Mouse (Mus musculus): ENCODE measurements around the gene Safb2.

Gene Safb2

DNA sequence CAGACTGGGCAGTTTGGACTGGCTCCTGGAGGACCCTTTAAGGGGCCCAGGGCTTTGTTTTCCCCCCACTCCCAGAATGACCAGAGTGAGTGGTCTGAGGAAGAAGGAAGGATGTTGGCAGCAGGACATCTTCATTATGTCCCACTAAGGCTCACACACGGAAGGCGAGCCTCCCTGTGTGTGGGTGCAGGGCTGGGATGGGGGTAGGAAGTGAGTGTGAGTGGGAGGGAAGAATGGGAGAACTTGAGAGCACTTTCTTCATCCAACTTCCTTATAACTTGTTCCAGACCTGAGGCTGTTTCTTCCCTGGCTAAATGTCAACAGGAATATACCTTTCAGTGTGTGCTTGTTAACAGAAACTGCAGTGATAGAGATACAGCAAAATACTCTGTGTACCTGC is 26.9 kb upstream of the Safb2 start:
- ATAC-seq (ENCODE audit: insufficient number of reproducible peaks, low FRiP score, low TSS enrichment), result no peak

DNA sequence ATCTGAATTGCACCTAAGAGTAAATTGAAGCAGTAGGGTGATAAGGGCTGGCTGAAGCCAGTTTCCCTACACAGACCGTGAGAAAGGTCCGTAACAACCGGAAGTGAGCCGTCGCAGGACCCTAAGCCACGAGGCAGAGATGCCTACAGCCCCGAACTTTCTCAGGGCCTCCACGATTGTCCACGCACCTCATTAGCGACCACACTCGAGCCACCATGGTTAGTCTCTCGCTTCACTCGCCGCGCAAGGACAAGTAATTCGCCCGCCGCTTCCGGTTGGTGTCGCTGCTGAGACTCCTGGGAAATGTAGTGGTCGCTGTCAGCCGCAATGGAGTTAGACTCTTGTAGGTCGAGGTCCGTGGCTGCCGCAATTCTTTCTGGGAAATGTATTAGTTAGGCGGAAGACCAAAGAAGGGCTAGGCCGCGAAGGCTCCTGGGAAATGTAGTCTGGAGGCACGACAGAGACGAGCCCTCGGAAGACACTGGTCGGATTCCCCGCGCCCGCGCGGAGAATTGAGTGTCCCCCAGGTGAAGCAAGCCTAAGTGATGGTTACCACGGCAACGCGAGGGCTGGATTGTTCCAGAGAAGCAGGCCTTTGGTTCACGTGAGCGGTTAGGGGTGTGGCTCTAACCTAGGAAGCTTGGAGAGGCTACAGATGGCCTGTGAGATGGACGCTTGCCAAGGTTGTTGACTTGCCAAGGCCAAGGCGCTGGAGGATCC is 25.2 kb upstream of the Safb2 start, which contains the start of gene 2410015M20Rik:
Gene 2410015M20Rik, minus strand, starts transcription at position 320 of the 720 bp plus-strand sequence.
- peak; percentile 85 for ATAC-seq (ENCODE audit: insufficient number of reproducible peaks, low FRiP score, low TSS enrichment)

DNA sequence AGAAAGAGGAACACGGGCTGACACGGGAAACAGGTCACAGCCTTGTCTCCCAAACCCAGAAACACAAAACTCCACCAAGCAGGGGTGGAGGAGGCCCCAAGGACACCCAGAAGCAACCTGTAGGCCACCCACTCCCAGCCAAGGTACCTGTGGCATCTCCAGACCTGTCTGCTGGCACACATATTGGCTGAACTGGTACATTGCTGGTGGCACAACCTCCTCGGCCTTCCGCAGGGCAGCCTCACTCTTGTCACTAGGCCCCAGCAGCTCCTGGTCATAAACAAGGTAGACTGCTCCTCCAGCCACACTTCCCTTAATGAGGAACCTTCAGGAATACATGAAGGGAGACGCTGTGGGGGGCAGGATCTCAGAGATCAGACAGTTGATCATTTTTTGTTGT is 24.3 kb upstream of the Safb2 start:
- no peak for ATAC-seq (ENCODE audit: insufficient number of reproducible peaks, low FRiP score, low TSS enrichment)

DNA sequence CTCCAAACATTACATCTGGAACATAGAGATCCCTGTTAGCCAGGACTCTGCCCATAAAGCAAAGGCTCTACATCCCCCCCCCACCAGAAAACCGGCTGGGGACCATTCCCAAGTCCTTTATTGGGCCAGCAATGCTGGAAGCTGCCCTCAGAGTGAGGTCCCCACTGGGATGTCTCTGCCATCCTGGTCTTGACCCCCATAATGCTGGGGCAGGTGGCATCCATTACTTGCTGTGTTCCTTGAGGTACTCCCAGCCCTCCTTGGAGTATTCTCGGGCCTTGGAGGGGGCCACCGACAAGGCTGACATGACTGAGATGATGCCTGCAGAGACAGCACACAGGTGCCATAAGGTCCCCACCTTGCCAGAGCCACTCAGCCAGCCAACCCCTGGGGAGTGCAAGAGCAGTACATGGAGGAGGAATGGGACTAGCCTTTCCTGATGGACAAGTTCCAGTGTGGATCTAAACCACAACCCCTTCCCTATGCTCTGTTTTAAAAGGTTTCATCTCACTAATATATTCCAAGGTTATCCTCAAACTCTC is 23.2 kb upstream of the Safb2 start:
- no peak for ATAC-seq (ENCODE audit: insufficient number of reproducible peaks, low FRiP score, low TSS enrichment)

DNA sequence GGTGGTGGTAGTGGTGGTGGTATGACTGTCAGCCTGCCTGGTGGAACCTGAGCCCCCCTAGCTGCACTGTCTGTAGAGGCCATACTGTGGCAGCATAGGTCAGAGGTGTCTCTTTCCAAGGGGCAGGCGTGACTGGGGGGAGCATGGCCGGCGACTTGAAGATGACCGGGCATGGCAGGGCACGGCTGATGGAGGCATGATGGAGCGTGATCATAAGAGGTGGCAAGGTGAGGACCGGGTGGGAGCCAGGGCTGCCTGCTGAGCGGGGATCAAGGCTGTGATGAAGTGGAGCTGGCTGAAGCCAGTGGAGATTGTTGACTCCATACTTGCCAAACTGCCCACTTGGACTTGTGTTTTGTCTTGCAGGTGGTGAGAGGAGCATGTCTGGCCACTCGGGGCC is 21.0 kb upstream of the Safb2 start:
- ATAC-seq (ENCODE audit: insufficient number of reproducible peaks, low FRiP score, low TSS enrichment), result no peak

DNA sequence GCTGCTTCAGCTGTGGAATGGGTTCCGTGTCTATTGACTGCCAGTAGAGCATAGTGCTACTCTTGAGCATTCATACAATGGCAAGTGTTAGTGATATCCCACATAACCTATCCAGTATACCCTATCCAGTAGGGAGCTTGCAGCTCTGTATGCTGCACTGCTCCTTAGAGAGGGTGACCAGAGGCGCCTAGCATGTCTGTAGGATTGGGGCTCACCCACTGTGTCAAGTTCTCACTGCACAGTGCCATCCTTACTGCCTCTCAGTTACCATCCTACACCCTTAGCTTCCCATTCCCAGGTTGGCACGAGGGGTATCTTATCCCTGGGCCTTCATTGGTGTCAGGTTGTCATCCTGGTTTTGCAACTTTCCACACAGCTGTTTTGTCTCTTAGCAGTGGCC is 20.0 kb upstream of the Safb2 start:
- ATAC-seq (ENCODE audit: insufficient number of reproducible peaks, low FRiP score, low TSS enrichment), result no peak

DNA sequence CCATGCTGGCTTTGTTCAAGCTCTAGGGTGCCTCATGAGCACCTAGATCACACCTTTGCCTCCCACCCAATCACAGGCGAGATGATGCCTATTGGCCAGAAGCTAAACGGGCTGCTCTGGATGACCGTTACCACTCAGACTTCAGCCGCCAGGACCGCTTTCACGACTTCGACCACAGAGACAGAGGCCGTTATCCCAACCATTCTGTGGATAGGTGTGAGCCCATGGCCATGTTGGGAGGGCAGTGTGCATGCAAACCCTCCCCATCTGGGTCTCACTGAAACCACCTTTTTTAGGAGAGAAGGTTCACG is 19.6 kb upstream of the Safb2 start:
- no peak for ATAC-seq (ENCODE audit: insufficient number of reproducible peaks, low FRiP score, low TSS enrichment)

DNA sequence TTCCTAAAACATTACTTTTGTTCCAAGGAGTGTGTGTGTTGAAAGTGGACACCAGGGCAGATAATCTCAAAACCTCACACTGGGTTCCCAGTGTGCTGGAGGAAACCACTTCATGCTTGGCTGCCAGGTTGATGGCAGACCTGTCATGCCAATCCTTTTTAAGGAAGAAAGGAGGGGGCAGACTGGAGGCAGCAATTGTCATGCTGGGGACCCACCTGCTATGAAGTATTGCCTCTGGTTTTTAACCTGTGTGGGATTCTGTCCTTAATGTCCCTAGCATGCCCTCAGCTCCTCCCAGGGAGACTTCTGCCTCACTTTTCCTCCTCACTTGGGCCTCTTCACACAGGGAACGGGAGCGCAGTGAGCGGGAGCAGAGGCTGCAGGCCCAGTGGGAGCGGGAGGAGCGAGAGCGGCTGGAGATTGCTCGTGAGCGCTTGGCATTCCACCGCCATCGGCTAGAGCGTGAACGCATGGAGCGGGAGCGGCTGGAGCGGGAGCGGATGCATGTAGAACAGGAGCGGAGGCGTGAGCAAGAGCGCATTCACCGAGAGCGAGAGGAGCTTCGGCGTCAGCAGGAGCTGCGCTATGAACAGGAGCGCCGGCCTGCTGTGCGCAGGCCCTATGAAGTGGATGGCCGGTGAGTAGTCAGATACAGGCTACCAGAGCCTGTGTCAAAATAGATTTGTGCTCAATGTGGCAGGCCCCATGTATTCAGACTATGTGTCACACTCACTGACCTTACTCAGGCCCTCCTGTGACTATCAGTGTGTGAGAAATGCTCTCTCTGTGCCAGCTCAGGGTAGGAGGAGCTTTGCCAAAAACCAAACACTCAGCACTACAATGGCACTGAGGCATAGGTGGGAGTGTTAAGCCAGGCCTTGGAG is 19.0 kb upstream of the Safb2 start:
- ATAC-seq (ENCODE audit: insufficient number of reproducible peaks, low FRiP score, low TSS enrichment), result no peak

DNA sequence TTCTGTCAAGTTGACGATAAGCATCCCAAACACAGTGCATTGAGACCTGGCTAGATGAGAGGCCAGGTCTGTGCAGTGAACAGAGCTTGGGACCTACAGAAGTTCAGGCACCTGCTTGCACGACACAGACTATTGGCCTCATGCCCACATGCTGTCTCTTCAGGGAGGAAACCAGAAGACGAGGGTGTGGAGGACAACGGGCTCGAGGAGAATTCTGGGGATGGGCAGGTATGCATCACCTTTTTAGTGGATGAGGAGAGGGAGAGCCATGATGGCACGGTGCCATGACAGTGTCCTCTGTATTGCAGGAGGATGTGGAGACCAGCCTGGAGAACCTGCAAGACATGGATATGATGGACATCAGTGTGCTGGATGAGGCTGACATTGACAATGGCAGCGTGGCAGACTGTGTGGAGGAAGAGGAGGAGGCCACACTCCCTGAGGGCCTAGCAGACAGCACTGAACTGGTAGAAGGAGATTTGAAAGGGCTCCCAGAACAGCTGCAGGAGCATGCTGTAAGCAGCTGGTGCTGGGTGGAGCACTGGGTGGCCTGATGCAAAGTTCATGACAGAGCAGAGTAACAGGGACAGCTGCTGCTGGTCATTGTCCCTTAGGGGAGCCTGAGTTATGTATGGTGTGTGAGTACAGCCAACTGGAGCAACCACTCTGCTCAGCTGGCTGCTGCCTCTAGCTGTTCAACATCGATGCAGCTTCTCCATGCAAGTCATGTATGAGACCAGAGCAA is 9.3 kb upstream of the Safb2 start:
- no peak for ATAC-seq (ENCODE audit: insufficient number of reproducible peaks, low FRiP score, low TSS enrichment)

DNA sequence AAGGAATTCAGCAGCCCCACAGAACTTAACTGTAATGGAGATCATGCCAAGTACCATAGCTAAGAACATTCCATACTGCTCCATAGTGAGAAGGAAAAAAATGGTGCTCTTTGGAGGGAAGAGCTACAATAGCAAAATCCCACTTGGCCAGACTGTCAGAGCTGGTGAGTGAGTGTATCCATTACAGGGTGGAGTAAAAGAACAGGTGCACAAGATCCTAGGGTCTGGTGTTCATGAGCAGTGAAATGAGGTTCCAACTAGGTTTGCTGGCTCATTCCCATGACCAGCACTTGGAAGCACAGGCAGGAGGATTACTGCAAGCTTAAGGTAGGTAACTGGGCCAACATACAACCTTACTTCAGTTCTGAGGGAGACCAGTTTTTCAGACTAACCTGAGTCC is 8.2 kb upstream of the Safb2 start:
- no peak for ATAC-seq (ENCODE audit: insufficient number of reproducible peaks, low FRiP score, low TSS enrichment)

DNA sequence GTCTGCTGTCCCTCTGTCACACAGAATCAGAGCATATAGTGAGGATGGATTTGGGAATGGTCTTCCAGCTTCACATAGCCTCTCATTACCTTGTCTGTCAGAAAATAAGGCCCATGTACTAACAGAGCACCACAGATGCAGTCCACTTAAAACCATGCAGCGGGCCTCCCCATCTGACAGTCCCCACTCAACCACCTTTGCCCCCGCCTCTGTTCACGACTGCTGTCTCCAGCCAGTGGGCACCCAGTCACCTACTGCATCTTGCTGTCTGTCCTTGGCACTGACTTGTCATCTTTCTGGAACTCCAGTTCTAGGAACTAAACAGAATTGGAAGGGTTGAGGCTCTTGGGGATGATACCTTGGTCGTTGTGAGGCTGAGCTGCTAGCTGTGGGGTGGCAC is 4.5 kb upstream of the Safb2 start:
- ATAC-seq (ENCODE audit: insufficient number of reproducible peaks, low FRiP score, low TSS enrichment), result no peak

DNA sequence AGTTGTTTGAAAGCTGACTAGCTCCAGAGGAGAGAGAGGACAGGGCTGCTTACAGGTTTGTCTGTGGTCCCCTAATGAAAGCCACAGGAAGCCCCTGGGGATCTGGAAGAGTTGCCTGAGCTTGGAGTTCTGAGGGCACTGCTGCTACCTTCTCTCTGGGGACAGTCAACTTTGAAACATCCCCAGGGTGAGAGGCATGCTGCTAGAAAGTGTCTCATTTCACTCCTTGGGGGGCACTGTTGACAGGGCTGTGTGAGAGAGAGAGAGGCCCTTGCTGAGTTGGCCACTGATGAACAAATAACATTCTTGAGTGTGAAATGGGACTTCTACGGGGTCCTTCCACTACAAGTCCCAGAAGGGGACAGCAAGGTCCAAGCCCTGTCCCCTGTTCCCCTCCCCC is 3.4 kb upstream of the Safb2 start:
- no peak for ATAC-seq (ENCODE audit: insufficient number of reproducible peaks, low FRiP score, low TSS enrichment)

DNA sequence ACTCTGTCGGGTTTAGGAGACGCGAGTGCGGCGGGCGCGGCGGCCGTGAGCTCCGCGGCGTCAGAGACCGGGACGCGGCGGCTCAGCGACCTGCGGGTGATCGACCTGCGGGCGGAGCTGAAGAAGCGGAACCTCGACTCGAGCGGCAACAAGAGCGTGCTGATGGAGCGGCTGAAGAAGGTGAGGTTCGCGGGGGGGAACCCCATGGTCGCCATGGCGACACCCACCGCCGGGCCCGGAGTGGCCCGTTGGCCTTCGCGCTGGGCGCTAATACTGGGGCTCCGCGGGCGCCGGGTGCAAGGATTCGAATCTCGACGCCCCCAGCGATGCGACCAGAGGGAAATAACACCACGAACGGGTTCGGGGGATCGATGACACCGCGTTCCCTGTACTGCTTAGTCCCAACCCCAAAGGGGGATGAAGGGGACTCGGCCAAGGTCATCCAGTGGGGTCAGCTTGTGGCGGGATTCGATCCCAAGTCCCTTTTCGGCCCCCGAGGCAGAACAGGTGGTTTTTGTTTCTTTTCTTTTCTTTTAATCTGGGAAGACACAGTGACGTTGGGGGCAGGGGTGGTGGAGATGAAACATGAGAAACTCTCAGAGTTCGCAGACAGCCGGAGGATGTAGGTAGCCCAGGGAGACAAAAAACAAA is 911 bp upstream of the Safb2 start:
- peak; percentile 29; the same call in 1 of the 2 replicates for ATAC-seq (ENCODE audit: insufficient number of reproducible peaks, low FRiP score, low TSS enrichment)

DNA sequence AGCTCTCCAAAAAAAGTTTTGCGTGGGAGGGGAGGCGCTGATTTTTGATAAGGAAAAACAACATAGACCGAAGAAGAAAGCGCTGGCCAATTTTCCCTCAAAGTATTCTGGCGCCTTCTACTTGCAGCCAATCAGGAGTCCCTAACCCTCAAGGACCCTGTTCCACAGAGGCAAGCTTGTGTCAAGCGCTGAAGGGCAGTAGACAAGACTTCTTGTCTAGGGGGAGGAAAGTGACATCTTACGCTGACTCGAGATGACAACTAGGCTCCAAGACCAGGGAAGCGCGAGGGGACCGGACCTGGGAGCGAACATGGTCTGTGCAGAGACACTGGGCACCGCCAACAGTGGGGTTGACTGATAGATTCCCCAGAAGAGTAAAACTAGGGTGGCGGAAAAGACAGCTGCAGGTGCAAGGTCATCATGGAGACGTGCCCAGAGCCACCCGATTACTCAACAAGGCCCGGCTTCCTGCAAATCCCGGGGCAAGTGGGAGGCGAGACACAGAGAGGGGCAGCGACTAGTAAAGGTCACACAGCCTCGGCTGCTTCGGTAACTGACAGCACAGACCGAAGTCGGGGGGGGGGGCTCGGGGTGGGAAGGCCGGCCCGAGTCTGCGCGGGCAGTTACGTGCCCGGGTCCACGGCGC is 651 bp downstream of the Safb2 start:
- ATAC-seq (ENCODE audit: insufficient number of reproducible peaks, low FRiP score, low TSS enrichment), result no peak

DNA sequence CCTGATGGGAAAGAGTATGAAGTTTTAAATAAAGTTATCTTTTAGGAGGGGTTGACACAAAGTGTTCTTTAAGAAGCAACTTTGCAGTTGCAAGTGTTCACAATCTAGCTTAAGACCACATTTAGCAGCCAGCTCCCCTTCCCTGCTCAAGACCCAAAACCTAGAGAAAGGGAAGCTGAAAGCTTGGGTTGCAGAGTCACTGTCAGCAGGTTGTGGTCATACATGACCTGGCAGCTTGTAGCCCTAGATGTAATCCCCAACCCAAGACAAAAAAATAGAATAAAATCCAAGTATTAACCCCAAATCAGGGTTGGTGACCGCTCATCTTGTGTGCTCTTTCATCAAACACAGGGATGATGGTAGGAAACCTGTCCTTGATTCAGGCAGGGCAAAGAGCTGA is 1.3 kb downstream of the Safb2 start:
- ATAC-seq (ENCODE audit: insufficient number of reproducible peaks, low FRiP score, low TSS enrichment), result no peak

DNA sequence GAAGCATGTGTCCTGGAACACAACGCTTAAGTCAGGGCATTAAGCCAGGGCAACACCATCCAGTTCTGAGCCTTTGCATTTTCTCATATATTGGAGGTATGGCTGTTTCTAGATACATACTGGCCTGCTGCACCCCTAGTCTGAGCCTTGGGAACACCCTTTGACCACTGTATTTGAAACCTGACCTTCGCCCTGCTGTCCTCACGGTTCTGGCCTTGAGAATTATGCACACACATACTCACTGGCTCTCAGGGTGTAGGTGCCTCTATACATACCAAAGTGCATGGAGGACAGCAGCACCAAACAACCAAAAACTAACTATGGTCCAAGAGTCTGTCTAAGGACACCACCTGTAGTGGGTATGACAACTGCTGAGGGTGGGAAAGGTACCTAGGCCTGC is 11.4 kb downstream of the Safb2 start:
- ATAC-seq (ENCODE audit: insufficient number of reproducible peaks, low FRiP score, low TSS enrichment), result no peak

DNA sequence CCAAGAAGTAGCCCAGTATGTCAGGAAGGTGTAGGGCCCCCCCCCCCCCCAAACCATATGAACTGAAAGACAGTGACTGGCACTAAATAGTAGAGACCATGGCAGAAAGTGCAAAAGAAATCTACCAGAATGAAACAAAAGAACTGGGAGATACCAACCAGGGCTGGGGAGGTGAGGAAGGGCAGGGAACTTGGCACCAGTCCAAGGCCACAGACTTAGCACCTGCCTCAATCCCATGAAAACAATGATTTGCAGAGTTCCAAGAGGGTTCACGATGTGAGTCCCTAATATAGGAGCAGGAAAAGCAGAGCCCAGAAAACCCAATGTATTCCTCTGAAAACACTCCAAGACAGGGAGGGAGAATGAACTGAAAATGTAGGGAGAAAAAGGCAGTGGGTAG is 12.2 kb downstream of the Safb2 start:
- no peak for ATAC-seq (ENCODE audit: insufficient number of reproducible peaks, low FRiP score, low TSS enrichment)

DNA sequence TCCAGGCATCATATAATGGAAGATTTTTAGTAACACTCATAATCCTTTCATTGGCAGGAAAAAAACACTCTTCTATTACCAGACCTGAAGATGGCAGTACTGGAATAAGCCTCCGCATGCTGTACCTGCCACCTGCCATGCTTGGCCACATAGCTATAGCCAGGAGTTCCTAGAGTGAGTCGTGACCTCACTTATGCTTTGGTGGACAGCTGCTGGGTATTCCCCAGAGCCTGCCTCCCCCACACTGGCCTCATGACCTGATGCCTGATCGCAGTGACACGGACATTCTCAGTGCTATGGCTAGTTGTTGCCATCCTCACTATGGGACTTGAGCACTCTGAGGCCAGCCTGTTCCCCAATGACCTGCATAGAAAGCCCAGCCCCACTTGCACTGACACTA is 14.1 kb downstream of the Safb2 start:
- no peak for ATAC-seq (ENCODE audit: insufficient number of reproducible peaks, low FRiP score, low TSS enrichment)

DNA sequence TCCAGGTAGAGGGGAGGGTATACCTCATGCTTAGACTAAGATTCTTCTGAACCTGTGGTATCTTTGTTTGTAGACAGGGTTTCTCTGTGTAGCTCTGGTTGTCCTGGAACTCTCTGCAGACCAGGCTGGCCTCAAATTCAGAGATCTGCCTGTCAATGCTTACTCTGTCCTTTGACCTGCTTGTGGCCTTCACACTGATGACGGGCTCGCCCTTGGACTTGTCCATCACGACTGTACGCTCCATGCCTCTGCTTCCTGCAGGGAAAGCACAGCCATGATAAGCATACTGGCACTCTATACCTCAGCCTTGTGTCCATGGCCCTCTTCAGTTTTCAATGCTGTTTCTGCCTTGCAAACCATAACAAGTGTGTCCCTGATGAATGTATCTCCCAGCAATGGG is 17.0 kb downstream of the Safb2 start:
- no peak for ATAC-seq (ENCODE audit: insufficient number of reproducible peaks, low FRiP score, low TSS enrichment)

DNA sequence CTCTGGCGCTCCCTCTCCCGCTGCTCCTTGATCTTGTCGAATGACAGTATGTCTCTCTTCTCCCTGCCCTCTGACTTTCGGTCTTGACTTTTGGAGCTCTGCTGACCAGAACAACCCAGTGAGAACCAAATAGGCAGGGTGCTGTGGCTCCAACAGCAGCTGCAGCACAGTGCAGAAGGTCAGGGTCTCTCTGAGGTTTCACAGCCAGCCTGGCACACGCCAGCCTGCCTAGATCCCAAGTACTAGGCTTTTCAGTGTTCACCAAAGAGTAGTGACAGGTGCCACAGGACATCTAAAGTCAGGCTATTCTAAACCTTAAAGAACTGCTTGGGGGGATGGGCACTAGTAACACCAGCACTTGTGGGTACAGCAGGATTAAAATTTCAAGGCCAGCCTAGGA is 17.5 kb downstream of the Safb2 start:
- no peak for ATAC-seq (ENCODE audit: insufficient number of reproducible peaks, low FRiP score, low TSS enrichment)
